Mouse (Mus musculus) kidney, postnatal 36 days (tissue): ENCODE measurements at regions not wholly inside any gene's neighbourhood (a gene's known extent, or its start where the extent isn't known, plus 50 kb on each side); places are given as distances from the start of the nearest gene placed in this dataset.
A peak's percentile ranks its signal among the peaks of the same experiment; 100 is the strongest.

Source experiments
- DNase-seq, 2 experiments: peaks; one replicate each; pipeline ENCODE4 v3.0.0; 2021 to 2022; ENCODE audit warnings: mixed read lengths in 2 of 2

DNA sequence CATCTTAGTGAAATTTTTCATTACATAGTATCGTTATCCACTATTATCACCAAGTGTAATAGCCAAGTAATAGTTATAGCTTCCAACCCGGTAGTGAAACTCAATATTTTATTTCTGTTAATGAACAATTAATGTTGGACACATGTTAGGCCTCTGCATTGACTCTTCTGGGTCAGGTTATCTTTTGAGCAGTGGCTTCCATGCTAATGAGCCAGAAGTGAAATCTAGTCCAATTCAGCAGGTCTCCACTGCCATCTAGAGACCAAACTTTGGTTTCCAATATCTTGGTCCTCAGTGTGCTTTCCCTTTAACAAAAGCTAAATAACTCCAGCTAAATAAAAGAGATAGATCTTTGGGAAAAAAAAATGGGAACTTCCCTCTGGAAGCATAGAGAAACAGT, 258.9 kb upstream of the Aldoart1 start:
- peak in 1 of 2 experiments; percentile 4 for DNase-seq
